Mouse (Mus musculus): ENCODE results near the gene Itgb3bp. TPM values are rescaled to one million over a fixed set of nuclear protein-coding genes. Genes with fewer than 3 reads are reported as not detected.

Gene Itgb3bp
- polyA plus RNA-seq, 1 experiment from 2014 or later, result 53.4 TPM

DNA sequence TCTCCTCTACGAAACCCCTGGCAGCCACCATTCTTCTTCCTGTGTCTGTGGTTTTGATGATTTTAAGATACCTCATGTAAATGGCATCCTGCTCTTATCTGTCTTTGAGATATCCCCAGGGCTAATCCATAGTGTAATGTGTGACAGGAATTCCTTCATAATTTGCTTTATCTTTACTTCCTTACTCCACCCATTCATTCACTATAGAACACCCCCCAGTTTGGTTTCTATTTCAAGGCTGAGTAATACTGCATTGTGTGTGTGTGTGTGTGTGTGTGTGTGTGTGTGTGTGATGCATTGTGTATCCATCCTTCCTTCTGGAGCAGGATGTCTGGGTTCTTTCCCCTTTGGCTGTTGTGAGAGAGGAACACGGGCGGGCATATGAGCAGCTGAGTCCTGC is 29.7 kb upstream of the Itgb3bp start:
- Histone ChIP-seq H3K4me1 (ENCODE audit: control insufficient read depth, insufficient read depth, low read length) (no peaks in the 10 kb centered on the region), H3K27me3 (ENCODE audit: control insufficient read depth, insufficient read depth, low read length) (no peaks in the 10 kb centered on the region), H3K27ac (replicated peaks; ENCODE audit: low read depth, low read length) (no peak overlapping the region), H3K4me3 (ENCODE audit: low read depth, low read length) (no peak overlapping the region), H3K36me3 (ENCODE audit: control insufficient read depth, insufficient read depth, low read length) (no peaks in the 10 kb centered on the region), H3K9me3 (ENCODE audit: control insufficient read depth, low read length) (no peaks in the 10 kb centered on the region), H3K9ac (ENCODE audit: low read length) (no peak overlapping the region), H3K4me2 (ENCODE audit: low read depth, severe bottlenecking) (no peak overlapping the region)
- DNase-seq (ENCODE audit: low spot score) (no peak), ATAC-seq (ENCODE audit: insufficient number of reproducible peaks, low FRiP score, low TSS enrichment, low read depth) (no peak)
- WGBS, result 88% methylated on average over 3 of the region's 3 CpGs

DNA sequence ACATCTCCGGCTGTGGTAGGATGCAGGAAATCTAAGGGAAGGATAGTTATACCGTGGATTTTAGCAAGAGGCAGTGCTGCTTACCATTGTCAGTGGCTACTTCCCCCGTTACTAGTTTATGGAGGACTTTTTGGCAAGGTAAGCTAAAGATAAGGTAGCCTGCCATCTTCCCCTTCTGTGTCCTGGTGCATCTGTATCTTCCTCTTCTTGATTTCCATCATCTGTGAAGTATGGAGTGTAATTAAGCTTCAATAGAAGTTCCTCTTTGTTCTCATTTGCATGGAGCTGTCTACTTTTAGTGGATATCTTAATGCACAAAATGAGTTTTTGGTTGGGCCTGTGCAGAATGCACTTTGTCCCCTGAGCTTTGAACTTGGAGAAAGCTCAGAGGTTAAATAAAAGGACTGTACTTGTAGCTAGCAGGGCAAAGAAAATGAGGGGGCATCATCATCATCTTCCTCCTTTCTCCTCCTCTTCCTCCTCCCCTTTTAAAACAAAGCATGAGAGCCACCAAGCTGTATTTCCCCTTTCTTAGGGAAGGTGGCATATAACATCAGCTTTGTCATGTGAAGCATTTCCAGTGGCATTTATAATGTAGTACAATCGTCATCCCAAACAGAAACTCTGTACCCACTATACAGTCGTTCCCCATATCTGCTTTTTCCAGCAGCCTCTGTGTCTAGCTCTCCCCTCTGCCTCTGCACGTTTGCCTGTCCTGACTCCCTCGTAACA is 28.6 kb upstream of the Itgb3bp start:
- no peak overlapping the region for H3K9ac ChIP-seq (ENCODE audit: low read length)
- no peak for ATAC-seq (ENCODE audit: insufficient number of reproducible peaks, low FRiP score, low TSS enrichment, low read depth)
- H3K9me3 ChIP-seq (ENCODE audit: control insufficient read depth, low read length), result no peaks in the 10 kb centered on the region
- no peak overlapping the region for H3K4me3 ChIP-seq (ENCODE audit: low read depth, low read length)
- no peaks in the 10 kb centered on the region for H3K4me1 ChIP-seq (ENCODE audit: control insufficient read depth, insufficient read depth, low read length)
- no peak for DNase-seq (ENCODE audit: low spot score)
- H3K36me3 ChIP-seq (ENCODE audit: control insufficient read depth, insufficient read depth, low read length), result no peaks in the 10 kb centered on the region
- 86% methylated on average over 7 of the region's 7 CpGs for WGBS
- no peaks in the 10 kb centered on the region for H3K27me3 ChIP-seq (ENCODE audit: control insufficient read depth, insufficient read depth, low read length)
- no peak overlapping the region for H3K4me2 ChIP-seq (ENCODE audit: low read depth, severe bottlenecking)
- H3K27ac ChIP-seq (replicated peaks; ENCODE audit: low read depth, low read length), result no peak overlapping the region

DNA sequence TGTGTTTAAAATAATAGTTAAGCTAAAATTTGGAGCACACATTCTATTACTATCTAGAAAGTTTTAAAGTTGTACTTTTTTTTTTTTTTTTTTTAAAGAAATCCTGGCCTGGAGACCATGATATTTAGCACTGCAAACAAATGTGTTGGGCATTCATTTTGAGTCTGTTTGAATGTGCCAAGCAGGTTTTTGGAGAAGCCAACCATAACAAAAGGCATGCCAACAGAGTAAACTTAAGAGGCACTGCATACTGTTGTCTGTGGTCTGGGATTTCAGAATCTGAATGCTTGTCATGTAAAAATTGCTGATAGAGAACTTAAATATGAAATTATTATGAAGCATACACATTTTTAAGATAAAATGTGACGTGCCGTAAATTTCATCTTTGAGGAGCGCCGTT is 27.6 kb upstream of the Itgb3bp start:
- Histone ChIP-seq H3K27ac (replicated peaks; ENCODE audit: low read depth, low read length) (no peak overlapping the region), H3K4me1 (ENCODE audit: control insufficient read depth, insufficient read depth, low read length) (no peaks in the 10 kb centered on the region), H3K36me3 (ENCODE audit: control insufficient read depth, insufficient read depth, low read length) (no peaks in the 10 kb centered on the region), H3K9me3 (ENCODE audit: control insufficient read depth, low read length) (no peaks in the 10 kb centered on the region), H3K9ac (ENCODE audit: low read length) (no peak overlapping the region), H3K4me2 (ENCODE audit: low read depth, severe bottlenecking) (no peak overlapping the region), H3K27me3 (ENCODE audit: control insufficient read depth, insufficient read depth, low read length) (no peaks in the 10 kb centered on the region), H3K4me3 (ENCODE audit: low read depth, low read length) (no peak overlapping the region)
- DNase-seq (ENCODE audit: low spot score), result no peak
- ATAC-seq (ENCODE audit: insufficient number of reproducible peaks, low FRiP score, low TSS enrichment, low read depth), result no peak
- 92% methylated on average over 4 of the region's 4 CpGs for WGBS

DNA sequence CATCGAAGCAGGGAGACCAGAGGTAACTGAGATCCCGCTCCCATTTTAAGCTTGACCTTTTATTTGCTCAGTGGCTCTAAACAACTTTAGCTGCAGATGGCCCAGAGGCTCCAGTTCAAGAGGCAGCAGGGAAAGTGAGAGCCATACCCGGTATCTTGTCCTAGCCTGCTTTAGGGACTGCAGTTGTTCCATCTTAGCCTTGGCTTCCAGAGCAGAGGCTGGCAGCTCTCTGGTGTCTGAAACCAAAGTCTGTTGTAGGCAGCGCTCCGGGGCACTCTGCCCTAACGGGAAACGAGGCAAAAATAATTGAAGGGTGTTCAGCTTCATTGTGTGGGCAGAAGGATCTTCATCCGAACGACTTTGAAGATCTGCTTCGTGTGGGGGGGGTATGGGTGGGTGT is 25.8 kb upstream of the Itgb3bp start:
- DNase-seq (ENCODE audit: low spot score) (no peak), ATAC-seq (ENCODE audit: insufficient number of reproducible peaks, low FRiP score, low TSS enrichment, low read depth) (no peak)
- no peaks in the 10 kb centered on the region for H3K27me3 ChIP-seq (ENCODE audit: control insufficient read depth, insufficient read depth, low read length)
- H3K27ac ChIP-seq (replicated peaks; ENCODE audit: low read depth, low read length), result no peak overlapping the region
- WGBS, result 84% methylated on average over 10 of the region's 10 CpGs
- H3K4me3 ChIP-seq (ENCODE audit: low read depth, low read length), result no peak overlapping the region
- no peaks in the 10 kb centered on the region for H3K4me1 ChIP-seq (ENCODE audit: control insufficient read depth, insufficient read depth, low read length)
- H3K9ac ChIP-seq (ENCODE audit: low read length), result no peak overlapping the region
- H3K36me3 ChIP-seq (ENCODE audit: control insufficient read depth, insufficient read depth, low read length), result no peaks in the 10 kb centered on the region
- no peak overlapping the region for H3K4me2 ChIP-seq (ENCODE audit: low read depth, severe bottlenecking)
- no peaks in the 10 kb centered on the region for H3K9me3 ChIP-seq (ENCODE audit: control insufficient read depth, low read length)

DNA sequence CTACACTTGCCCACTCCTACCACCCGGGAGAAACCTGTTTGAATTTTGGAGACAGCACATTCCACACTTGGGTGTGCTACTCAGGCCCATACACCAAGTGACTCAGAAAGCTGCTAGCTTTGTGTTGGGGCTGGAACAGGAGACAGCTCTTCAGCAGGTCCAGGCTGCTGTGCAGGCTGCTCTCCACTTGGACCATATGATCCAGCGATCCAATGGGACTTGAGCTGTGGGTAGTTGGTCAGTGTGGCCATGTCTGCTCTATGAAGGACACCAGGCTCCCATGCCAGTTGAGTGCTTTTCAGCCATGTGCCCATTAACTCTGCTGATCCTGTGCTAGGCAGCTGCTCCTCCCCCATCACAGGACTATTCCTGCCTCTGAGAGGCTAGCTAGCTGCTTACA is 24.3 kb upstream of the Itgb3bp start:
- Histone ChIP-seq H3K36me3 (ENCODE audit: control insufficient read depth, insufficient read depth, low read length) (no peaks in the 10 kb centered on the region), H3K9ac (ENCODE audit: low read length) (no peak overlapping the region), H3K4me1 (ENCODE audit: control insufficient read depth, insufficient read depth, low read length) (no peaks in the 10 kb centered on the region), H3K4me3 (ENCODE audit: low read depth, low read length) (no peak overlapping the region), H3K4me2 (ENCODE audit: low read depth, severe bottlenecking) (no peak overlapping the region), H3K27ac (replicated peaks; ENCODE audit: low read depth, low read length) (no peak overlapping the region), H3K27me3 (ENCODE audit: control insufficient read depth, insufficient read depth, low read length) (no peaks in the 10 kb centered on the region), H3K9me3 (ENCODE audit: control insufficient read depth, low read length) (no peaks in the 10 kb centered on the region)
- no peak for DNase-seq (ENCODE audit: low spot score)
- ATAC-seq (ENCODE audit: insufficient number of reproducible peaks, low FRiP score, low TSS enrichment, low read depth), result no peak
- 96% methylated on average over 2 of the region's 2 CpGs for WGBS

DNA sequence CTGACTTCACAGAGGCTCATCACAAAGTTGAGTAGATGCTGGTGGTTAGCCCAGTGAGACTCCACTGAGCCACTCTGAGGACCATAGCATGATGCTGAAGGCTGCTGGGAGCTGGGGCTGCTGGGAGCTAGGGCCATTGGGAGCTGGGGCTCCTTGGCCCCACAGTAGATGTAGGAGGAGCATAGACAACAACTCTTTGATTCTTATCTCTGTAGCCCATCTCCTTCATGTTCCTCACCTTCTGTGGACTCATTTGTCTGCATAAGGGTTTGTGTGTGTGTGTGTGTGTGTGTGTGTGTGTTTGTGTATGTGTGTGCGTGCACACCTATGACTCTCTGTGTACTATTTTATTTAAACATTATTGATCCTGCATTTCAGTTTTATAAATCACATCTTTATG is 18.3 kb upstream of the Itgb3bp start:
- ATAC-seq (ENCODE audit: insufficient number of reproducible peaks, low FRiP score, low TSS enrichment, low read depth), result no peak
- Histone ChIP-seq H3K9ac (ENCODE audit: low read length) (no peak overlapping the region), H3K36me3 (ENCODE audit: control insufficient read depth, insufficient read depth, low read length) (no peaks in the 10 kb centered on the region), H3K27me3 (ENCODE audit: control insufficient read depth, insufficient read depth, low read length) (no peaks in the 10 kb centered on the region), H3K27ac (replicated peaks; ENCODE audit: low read depth, low read length) (no peak overlapping the region), H3K9me3 (ENCODE audit: control insufficient read depth, low read length) (no peaks in the 10 kb centered on the region), H3K4me3 (ENCODE audit: low read depth, low read length) (no peak overlapping the region), H3K4me1 (ENCODE audit: control insufficient read depth, insufficient read depth, low read length) (no peaks in the 10 kb centered on the region), H3K4me2 (ENCODE audit: low read depth, severe bottlenecking) (no peak overlapping the region)
- no peak for DNase-seq (ENCODE audit: low spot score)
- 93% methylated on average over 1 of the region's 1 CpGs for WGBS

DNA sequence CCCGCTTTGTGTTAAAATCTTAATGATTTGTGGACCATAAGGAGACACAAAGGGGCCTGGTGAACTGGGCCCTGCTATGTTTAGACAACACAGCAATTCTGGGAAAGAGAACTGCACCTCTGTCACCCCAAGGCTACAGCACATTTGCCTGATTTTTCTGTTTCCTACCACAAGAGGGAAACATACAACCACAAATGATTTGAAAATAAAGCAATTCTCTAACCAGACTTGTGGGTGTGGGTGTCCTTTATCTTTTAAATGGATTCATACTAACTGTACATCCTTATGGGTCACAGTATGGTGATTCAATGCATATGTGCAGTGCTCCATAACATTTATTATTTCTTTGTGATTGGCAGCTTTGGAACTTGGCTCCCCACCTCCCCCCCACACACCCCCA is 17.6 kb upstream of the Itgb3bp start:
- ATAC-seq (ENCODE audit: insufficient number of reproducible peaks, low FRiP score, low TSS enrichment, low read depth), result no peak
- no peaks in the 10 kb centered on the region for H3K4me1 ChIP-seq (ENCODE audit: control insufficient read depth, insufficient read depth, low read length)
- WGBS, result 71% methylated on average over 1 of the region's 1 CpGs
- no peaks in the 10 kb centered on the region for H3K27me3 ChIP-seq (ENCODE audit: control insufficient read depth, insufficient read depth, low read length)
- H3K4me2 ChIP-seq (ENCODE audit: low read depth, severe bottlenecking), result no peak overlapping the region
- H3K36me3 ChIP-seq (ENCODE audit: control insufficient read depth, insufficient read depth, low read length), result no peaks in the 10 kb centered on the region
- no peak overlapping the region for H3K27ac ChIP-seq (replicated peaks; ENCODE audit: low read depth, low read length)
- H3K9me3 ChIP-seq (ENCODE audit: control insufficient read depth, low read length), result no peaks in the 10 kb centered on the region
- no peak for DNase-seq (ENCODE audit: low spot score)
- no peak overlapping the region for H3K4me3 ChIP-seq (ENCODE audit: low read depth, low read length)
- H3K9ac ChIP-seq (ENCODE audit: low read length), result no peak overlapping the region

DNA sequence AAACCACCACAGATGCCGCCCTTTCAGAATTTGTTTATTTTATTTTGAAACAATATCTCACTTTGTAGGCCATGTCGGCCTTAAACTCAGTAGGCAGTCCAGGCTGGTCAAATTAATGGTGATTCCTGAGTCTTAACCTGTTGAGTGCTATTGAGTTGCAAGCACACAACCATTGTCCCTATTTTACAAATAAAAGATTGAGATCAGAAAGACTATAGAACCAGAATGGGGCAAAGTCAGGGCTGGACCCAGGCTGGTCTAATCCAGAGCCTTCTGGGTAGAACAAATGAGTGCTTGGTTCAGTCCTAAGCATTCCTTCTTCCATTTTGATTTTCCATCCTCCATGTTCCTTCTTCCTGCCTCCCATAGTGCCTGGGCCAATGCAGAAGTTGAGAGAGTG is 16.9 kb upstream of the Itgb3bp start:
- no peak for ATAC-seq (ENCODE audit: insufficient number of reproducible peaks, low FRiP score, low TSS enrichment, low read depth)
- Histone ChIP-seq H3K4me1 (ENCODE audit: control insufficient read depth, insufficient read depth, low read length) (no peaks in the 10 kb centered on the region), H3K27ac (replicated peaks; ENCODE audit: low read depth, low read length) (no peak overlapping the region), H3K9me3 (ENCODE audit: control insufficient read depth, low read length) (no peaks in the 10 kb centered on the region), H3K4me2 (ENCODE audit: low read depth, severe bottlenecking) (no peak overlapping the region), H3K4me3 (ENCODE audit: low read depth, low read length) (no peak overlapping the region), H3K27me3 (ENCODE audit: control insufficient read depth, insufficient read depth, low read length) (no peaks in the 10 kb centered on the region), H3K36me3 (ENCODE audit: control insufficient read depth, insufficient read depth, low read length) (no peaks in the 10 kb centered on the region), H3K9ac (ENCODE audit: low read length) (no peak overlapping the region)
- DNase-seq (ENCODE audit: low spot score), result no peak
- WGBS, result 88% methylated on average over 2 of the region's 2 CpGs

DNA sequence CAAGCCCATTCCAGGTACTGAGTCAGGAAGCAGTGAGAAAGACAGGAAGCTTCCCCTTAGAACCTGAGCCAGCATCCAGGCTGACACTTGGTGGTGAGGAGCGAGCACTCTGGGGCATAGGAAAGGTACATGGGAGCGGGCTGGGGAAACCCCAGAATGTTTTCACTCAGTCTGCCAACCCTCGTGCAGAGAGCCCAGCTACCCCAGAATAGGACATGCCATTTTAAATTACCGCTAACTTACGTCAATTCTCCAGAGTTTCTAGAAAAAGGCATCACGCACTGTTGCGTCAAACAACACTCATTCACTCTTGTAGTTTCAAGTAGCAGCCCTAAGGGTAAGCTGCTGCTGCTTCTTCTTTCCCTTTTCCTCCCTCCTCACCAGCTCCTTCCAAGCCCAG is 15.4 kb upstream of the Itgb3bp start:
- 93% methylated on average over 7 of the region's 7 CpGs for WGBS
- H3K9ac ChIP-seq (ENCODE audit: low read length), result no peak overlapping the region
- no peaks in the 10 kb centered on the region for H3K9me3 ChIP-seq (ENCODE audit: control insufficient read depth, low read length)
- H3K27me3 ChIP-seq (ENCODE audit: control insufficient read depth, insufficient read depth, low read length), result no peaks in the 10 kb centered on the region
- H3K27ac ChIP-seq (replicated peaks; ENCODE audit: low read depth, low read length), result no peak overlapping the region
- no peak overlapping the region for H3K4me3 ChIP-seq (ENCODE audit: low read depth, low read length)
- no peak overlapping the region for H3K4me2 ChIP-seq (ENCODE audit: low read depth, severe bottlenecking)
- DNase-seq (ENCODE audit: low spot score), result no peak
- H3K4me1 ChIP-seq (ENCODE audit: control insufficient read depth, insufficient read depth, low read length), result no peaks in the 10 kb centered on the region
- H3K36me3 ChIP-seq (ENCODE audit: control insufficient read depth, insufficient read depth, low read length), result no peaks in the 10 kb centered on the region
- ATAC-seq (ENCODE audit: insufficient number of reproducible peaks, low FRiP score, low TSS enrichment, low read depth), result no peak

Data from limb, embryonic 11.5 days (tissue).